Mouse (Mus musculus) megakaryocyte, embryonic 14.5 days (primary cell): Measurements from ENCODE around the gene Snhg11. TPM values are rescaled to one million over a fixed set of nuclear protein-coding genes. Genes with fewer than 3 reads are reported as not detected.

ENCODE experiments used
- H3K27me3 ChIP-seq: replicated peaks from 2 replicates; pipeline ENCODE3; 2012; ENCODE audit warnings: inconsistent platforms
- H3K36me3 ChIP-seq: replicated peaks from 2 replicates; pipeline ENCODE3; 2012; ENCODE audit warnings: low read length, inconsistent platforms, mixed read lengths
- H3K4me1 ChIP-seq: 2 replicates; pipeline ENCODE4 v1.6.1; 2012; ENCODE audit warnings: inconsistent platforms
- H3K4me3 ChIP-seq: replicated peaks from 2 replicates; pipeline ENCODE3; 2012; ENCODE audit warnings: moderate library complexity, mild to moderate bottlenecking, inconsistent platforms
- H3K9me3 ChIP-seq: 2 replicates; pipeline ENCODE4 v1.6.1; 2012; ENCODE audit warnings: inconsistent platforms
- FLI1 ChIP-seq: IDR thresholded peaks from 2 replicates; pipeline ENCODE4 v1.6.1; 2012; ENCODE audit warnings: low read length, inconsistent platforms, mixed read lengths
- GATA1 ChIP-seq: IDR thresholded peaks from 3 replicates; pipeline ENCODE4 v1.6.1; 2012; ENCODE audit warnings: mixed read lengths, low read length, inconsistent platforms, borderline replicate concordance
- polyA plus RNA-seq: library from polyadenylated mRNA; stranded (reverse); fragments of >175 nt; gene quantifications from 2 replicates; pipeline ENCODE4 v1.2.3, GENCODE M21; 2012; ENCODE audit warnings: low replicate concordance; ENCODE audit not compliant: insufficient read depth

Snhg11 gene
- polyA plus RNA-seq, 1 experiment: not detected

DNA sequence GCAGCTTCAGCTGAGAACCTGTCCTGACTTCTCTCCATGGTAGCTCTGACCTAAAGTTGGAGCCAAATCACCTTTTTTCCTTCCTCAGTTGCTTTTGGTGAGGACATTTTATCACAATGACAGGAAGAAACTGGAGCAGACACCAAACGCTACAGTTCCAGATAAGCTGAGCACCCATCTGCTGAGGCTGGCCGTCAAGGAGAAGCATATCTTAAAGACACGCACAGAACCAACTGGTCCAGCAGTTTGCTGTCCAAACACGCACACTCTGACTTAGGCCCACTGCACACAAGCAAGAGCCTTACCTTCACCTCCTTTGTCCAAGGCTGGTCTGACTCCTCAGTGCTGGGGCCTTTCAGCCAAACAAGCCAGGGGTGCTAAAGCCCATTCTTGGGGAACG is 7.8 kb upstream of the Snhg11 start:
- Histone ChIP-seq H3K27me3 (peaks cover 18% of the 10 kb centered on the region), H3K36me3 (no peaks in the 10 kb centered on the region)
- no peak for TF ChIP-seq FLI1
- no peak for TF ChIP-seq GATA1

DNA sequence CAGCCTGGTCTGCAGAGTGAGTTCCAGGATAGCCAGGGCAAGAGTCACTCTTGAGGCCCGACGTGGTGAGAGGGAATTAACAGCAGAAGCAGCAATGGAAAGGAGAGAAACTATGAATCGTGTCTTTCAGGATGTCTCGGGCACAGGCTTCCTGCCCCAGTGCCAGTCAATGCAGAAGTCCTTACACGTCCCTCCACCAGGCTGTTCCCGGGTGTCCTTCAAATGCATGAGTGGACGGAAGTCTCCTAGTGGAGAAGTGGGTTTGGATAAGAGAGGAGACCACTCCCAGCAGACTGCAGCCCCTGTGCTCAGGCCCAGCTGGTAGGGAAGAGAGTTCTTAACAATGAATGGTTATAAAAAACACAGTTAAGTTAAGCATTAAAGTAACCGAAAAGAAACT is 7.1 kb upstream of the Snhg11 start:
- Histone ChIP-seq H3K36me3 (no peaks in the 10 kb centered on the region), H3K27me3 (peaks cover 25% of the 10 kb centered on the region), H3K4me3 (no peak overlapping the region), H3K9me3 (peaks cover 3% of the 10 kb centered on the region; the same call in 1 of the 2 replicates), H3K4me1 (peaks cover 14% of the 10 kb centered on the region)
- TF ChIP-seq GATA1 (no peak), FLI1 (no peak)

More for the DNA sequence above, 7.8 kb upstream of the Snhg11 start:
- Histone ChIP-seq H3K4me3 (no peak overlapping the region), H3K9me3 (peaks cover 3% of the 10 kb centered on the region; the same call in 1 of the 2 replicates), H3K4me1 (peaks cover 14% of the 10 kb centered on the region)

GRCm38 (mm10) chr2:158369474-158370172 is 5.8 kb upstream of the Snhg11 start:
- no peak overlapping the region for H3K4me3 ChIP-seq
- peaks cover 3% of the 10 kb centered on the region; the same call in 1 of the 2 replicates for H3K9me3 ChIP-seq
- no peaks in the 10 kb centered on the region for H3K36me3 ChIP-seq
- TF ChIP-seq GATA1 (no peak), FLI1 (no peak)
- H3K27me3 ChIP-seq: peaks cover 38% of the 10 kb centered on the region
- peaks cover 14% of the 10 kb centered on the region for H3K4me1 ChIP-seq

GRCm38 (mm10) chr2:158370173-158370550 is 5.3 kb upstream of the Snhg11 start:
- no peaks in the 10 kb centered on the region for H3K36me3 ChIP-seq
- peaks cover 43% of the 10 kb centered on the region for H3K27me3 ChIP-seq
- TF ChIP-seq FLI1 (no peak), GATA1 (no peak)
- peaks cover 3% of the 10 kb centered on the region; the same call in 1 of the 2 replicates for H3K9me3 ChIP-seq
- no peak overlapping the region for H3K4me3 ChIP-seq
- peaks cover 15% of the 10 kb centered on the region for H3K4me1 ChIP-seq

- Histone ChIP-seq H3K4me3 (no peak overlapping the region), H3K27me3 (peaks cover 66% of the 10 kb centered on the region), H3K4me1 (peaks cover 18% of the 10 kb centered on the region), H3K36me3 (no peaks in the 10 kb centered on the region), H3K9me3 (peaks cover 3% of the 10 kb centered on the region; the same call in 1 of the 2 replicates)
- no peak for TF ChIP-seq FLI1
- no peak for TF ChIP-seq GATA1
These were observed 2.4 kb upstream of the Snhg11 start for GRCm38 (mm10) chr2:158373061-158373460.

DNA sequence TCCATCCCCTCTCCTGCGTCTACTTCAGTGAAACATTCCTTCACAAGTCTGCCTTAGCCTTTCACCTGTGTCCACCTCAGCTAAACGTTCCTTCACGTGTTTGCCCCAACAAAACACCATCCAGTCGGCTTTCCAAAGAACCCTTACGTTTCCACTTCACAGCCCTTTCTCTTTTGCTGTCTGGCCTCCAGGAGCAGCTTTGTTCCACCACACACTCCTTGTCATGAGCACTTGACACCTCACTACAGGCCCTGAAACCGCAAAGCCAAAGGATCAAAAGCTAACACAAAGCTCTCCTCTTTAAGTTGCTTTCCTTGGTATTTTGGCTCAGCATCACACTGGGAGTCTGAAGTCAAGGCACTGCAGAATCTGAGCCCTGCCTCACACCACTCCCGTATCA is 1.9 kb upstream of the Snhg11 start:
- TF ChIP-seq FLI1 (no peak), GATA1 (no peak)
- Histone ChIP-seq H3K4me1 (peaks cover 15% of the 10 kb centered on the region), H3K4me3 (no peak overlapping the region), H3K36me3 (no peaks in the 10 kb centered on the region), H3K27me3 (peaks cover 71% of the 10 kb centered on the region), H3K9me3 (peaks cover 3% of the 10 kb centered on the region; the same call in 1 of the 2 replicates)

GRCm38 (mm10) chr2:158376123-158376687 is 767 bp downstream of the Snhg11 start:
- no peak overlapping the region for H3K4me3 ChIP-seq
- H3K36me3 ChIP-seq: no peaks in the 10 kb centered on the region
- TF ChIP-seq FLI1 (no peak), GATA1 (no peak)
- peaks cover 16% of the 10 kb centered on the region for H3K4me1 ChIP-seq
- no peaks in the 10 kb centered on the region for H3K9me3 ChIP-seq
- peaks cover 66% of the 10 kb centered on the region for H3K27me3 ChIP-seq

DNA sequence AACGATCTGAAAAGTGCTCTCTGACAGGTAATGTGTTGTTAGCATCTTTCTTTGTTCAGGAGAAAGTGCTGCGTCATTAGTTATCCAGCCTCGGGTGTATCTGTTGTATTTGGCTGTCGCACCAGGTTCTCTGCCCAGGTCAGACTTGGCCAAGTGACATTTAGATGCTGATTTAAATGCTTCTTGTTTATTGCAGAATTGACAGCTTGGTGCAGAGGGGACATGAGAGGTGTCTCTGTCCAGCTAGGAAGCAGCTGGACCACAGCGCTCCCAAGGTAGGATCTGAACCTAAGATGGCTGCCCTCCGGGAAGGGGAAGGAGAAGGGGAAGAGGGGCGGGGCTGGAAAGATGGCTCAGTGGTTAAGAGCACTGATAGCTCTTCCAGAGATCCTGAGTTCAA is 1.4 kb downstream of the Snhg11 start:
- H3K4me1 ChIP-seq: peaks cover 16% of the 10 kb centered on the region
- H3K36me3 ChIP-seq: no peaks in the 10 kb centered on the region
- TF ChIP-seq GATA1 (no peak), FLI1 (no peak)
- no peak overlapping the region for H3K4me3 ChIP-seq
- H3K9me3 ChIP-seq: no peaks in the 10 kb centered on the region
- H3K27me3 ChIP-seq: peaks cover 60% of the 10 kb centered on the region

GRCm38 (mm10) chr2:158377811-158378210 is 2.4 kb downstream of the Snhg11 start:
- peaks cover 16% of the 10 kb centered on the region for H3K4me1 ChIP-seq
- no peak overlapping the region for H3K4me3 ChIP-seq
- no peaks in the 10 kb centered on the region for H3K9me3 ChIP-seq
- peaks cover 62% of the 10 kb centered on the region for H3K27me3 ChIP-seq
- TF ChIP-seq FLI1: no peak
- no peak for TF ChIP-seq GATA1
- no peaks in the 10 kb centered on the region for H3K36me3 ChIP-seq

DNA sequence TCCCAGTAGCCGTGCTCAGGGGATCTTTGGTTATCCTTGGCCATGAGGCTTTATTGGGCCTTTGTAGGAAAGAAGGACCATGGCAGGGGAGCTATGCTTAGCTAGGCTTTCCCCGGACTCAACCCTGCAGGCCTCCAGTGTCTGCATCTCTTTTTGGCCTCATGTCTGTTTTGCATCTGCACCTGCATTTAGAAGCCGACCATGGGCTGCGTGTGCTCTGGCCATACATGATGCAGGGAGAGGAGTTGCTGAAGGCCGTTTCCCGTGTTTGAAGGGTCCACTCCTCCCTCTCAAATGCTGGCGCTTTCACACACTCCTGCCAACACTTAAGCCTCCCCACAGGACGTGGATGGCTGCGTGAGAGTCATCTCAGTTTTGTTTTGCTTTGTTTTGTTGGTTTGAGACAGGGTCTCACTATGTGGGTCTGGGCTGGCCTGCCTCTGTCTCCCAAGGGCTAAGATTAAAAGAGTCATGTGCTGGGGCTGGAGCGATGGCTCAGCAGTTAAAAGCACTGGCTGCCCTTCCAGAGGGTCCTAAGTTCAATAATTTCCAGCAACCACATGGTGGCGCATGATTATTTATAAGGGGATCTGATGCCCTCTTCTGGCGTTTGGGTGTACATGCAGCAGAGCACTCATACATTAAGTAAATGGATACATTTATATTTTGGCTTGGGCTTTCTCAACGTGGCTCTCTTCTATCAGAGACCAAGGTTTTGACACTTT is 4.1 kb downstream of the Snhg11 start:
- TF ChIP-seq FLI1 (no peak), GATA1 (no peak)
- H3K4me3 ChIP-seq: no peak overlapping the region
- H3K36me3 ChIP-seq: no peaks in the 10 kb centered on the region
- H3K4me1 ChIP-seq: peaks cover 16% of the 10 kb centered on the region
- no peaks in the 10 kb centered on the region for H3K9me3 ChIP-seq
- peaks cover 48% of the 10 kb centered on the region for H3K27me3 ChIP-seq
